Mouse (Mus musculus): ENCODE data around the gene Cldn2. TPM values are rescaled to one million over a fixed set of nuclear protein-coding genes. Genes with fewer than 3 reads are reported as not detected.
A peak's percentile ranks its signal among the peaks of the same experiment; 100 is the strongest.

The Cldn2 gene
- total RNA-seq (2012; rRNA removed), result not detected in 2 replicates
- polyA plus RNA-seq (2012; ENCODE audit: insufficient read depth in 1 of 2, insufficient read length in 2 of 2, low read depth in 1 of 2, low replicate concordance in 2 of 2, missing spikeins in 1 of 2), result not detected

DNA sequence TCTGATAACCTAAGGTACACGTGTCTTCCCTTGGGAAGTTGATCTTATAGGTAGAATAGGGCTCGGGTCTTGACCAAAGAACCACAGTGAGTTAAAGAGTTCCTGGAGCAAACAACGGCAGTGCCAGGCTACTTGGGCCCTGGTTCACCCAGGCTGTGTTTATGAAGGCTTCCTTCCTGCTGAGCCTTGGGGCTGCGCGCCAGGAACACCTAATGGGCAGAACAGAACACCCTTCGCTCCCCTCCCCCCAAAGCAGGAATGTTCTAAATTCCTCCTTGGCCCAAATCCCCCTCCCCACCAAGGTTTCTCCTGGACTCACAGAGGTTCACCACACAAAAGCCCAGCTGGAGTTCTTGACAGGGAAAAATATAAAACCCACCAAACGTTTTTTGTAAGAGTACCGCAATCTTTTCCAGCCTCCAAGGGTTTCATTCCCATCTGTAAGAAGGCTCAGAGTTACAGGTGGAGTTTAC, at the start of gene Cldn2:
Gene Cldn2 (plus strand): TSS at position 423 of the 473 bp plus-strand sequence.
- Histone ChIP-seq H3K4me3 (ENCODE audit: control insufficient read depth in 1 of 2, insufficient read depth in 1 of 2, low read depth in 2 of 2, low read length in 2 of 2) (no peak within 1 kb of the TSS), H3K79me2 (ENCODE audit: control insufficient read depth, insufficient read depth, low read length, poor library complexity) (no peaks in the 10 kb centered on the region), H3K36me3 (ENCODE audit: control insufficient read depth in 1 of 2, insufficient read depth in 2 of 2, low read length in 2 of 2) (peaks cover 0 to 19% of the 10 kb centered on the region in 2 experiments; a peak in 2 of 4 replicates), H3K27me3 (ENCODE audit: control insufficient read depth in 1 of 2, insufficient read depth in 2 of 2, low read length in 2 of 2) (no peaks in the 10 kb centered on the region), H3K9me3 (replicated peaks; ENCODE audit: insufficient read depth, low read length) (no peaks in the 10 kb centered on the region), H3K27ac (ENCODE audit: control insufficient read depth, low read depth, low read length) (no peak within 1 kb of the TSS), H3K4me1 (ENCODE audit: control insufficient read depth in 1 of 2, insufficient read depth in 2 of 2, low read length in 2 of 2) (peaks cover 0 to 24% of the 10 kb centered on the region in 2 experiments; a peak in 3 of 4 replicates), H3K9ac (ENCODE audit: control insufficient read depth, low read depth, low read length, poor library complexity, severe bottlenecking) (no peak within 1 kb of the TSS)
- DNase-seq (ENCODE audit: low read depth, low spot score), result no peak
- no peak for TF ChIP-seq E2F4 (IDR thresholded peaks at IDR 0.05; ENCODE audit: borderline replicate concordance, low read depth, low read length)
- no peak for TF ChIP-seq MAFK (IDR thresholded peaks at IDR 0.05; ENCODE audit: borderline replicate concordance, low read depth, low read length)

DNA sequence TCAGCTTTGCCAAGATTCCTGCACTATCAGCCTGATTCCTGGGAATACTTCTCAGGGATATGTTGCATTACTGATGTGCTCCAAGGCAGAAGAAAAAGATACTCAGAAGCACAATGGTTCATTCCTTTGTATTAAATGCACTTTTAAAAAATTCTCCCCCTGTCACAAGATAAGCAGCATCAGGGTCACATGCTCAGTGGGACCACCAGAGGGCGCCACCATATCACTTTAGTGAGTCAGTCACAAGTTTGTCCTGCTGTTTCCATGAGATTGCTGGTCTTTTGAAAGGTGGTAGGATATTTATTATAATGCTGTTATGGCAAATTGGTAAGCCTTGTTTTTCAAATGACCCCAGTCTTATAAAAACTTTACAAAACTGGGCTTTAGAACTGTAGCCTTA, 48.8 kb upstream of the Cldn2 start:
- no peaks in the 10 kb centered on the region for H3K27me3 ChIP-seq (ENCODE audit: control insufficient read depth in 1 of 2, insufficient read depth in 2 of 2, low read length in 2 of 2)
- no peaks in the 10 kb centered on the region for H3K4me1 ChIP-seq (ENCODE audit: control insufficient read depth in 1 of 2, insufficient read depth in 2 of 2, low read length in 2 of 2)
- no peaks in the 10 kb centered on the region for H3K79me2 ChIP-seq (ENCODE audit: control insufficient read depth, insufficient read depth, low read length, poor library complexity)
- H3K4me3 ChIP-seq (ENCODE audit: control insufficient read depth in 1 of 2, insufficient read depth in 1 of 2, low read depth in 2 of 2, low read length in 2 of 2), result no peak overlapping the region
- H3K9ac ChIP-seq (ENCODE audit: control insufficient read depth, low read depth, low read length, poor library complexity, severe bottlenecking), result no peak overlapping the region
- DNase-seq (ENCODE audit: low read depth, low spot score), result peak; percentile 79
- no peaks in the 10 kb centered on the region for H3K9me3 ChIP-seq (replicated peaks; ENCODE audit: insufficient read depth, low read length)
- no peak overlapping the region for H3K27ac ChIP-seq (ENCODE audit: control insufficient read depth, low read depth, low read length)
- H3K36me3 ChIP-seq (ENCODE audit: control insufficient read depth in 1 of 2, insufficient read depth in 2 of 2, low read length in 2 of 2), result peaks cover 0 to 2% of the 10 kb centered on the region in 2 experiments; a peak in 2 of 4 replicates
- TF ChIP-seq HCFC1 (IDR thresholded peaks at IDR 0.05; ENCODE audit: low read depth, low read length), result no peak
- no peak for TF ChIP-seq MYB (IDR thresholded peaks at IDR 0.05; ENCODE audit: low read depth, low read length)
- no peak for TF ChIP-seq ZNF384 (IDR thresholded peaks at IDR 0.05; ENCODE audit: low read depth, low read length)
- no peak for TF ChIP-seq ETS1 (IDR thresholded peaks at IDR 0.05; ENCODE audit: low read depth, low read length)
- TF ChIP-seq SMC3 (IDR thresholded peaks at IDR 0.05; ENCODE audit: low read depth, low read length), result peak; percentile 80
- TF ChIP-seq ZC3H11A (IDR thresholded peaks at IDR 0.05; ENCODE audit: low read depth, low read length), result peak; percentile 56
- TF ChIP-seq ELF1 (IDR thresholded peaks at IDR 0.05; ENCODE audit: low read depth, low read length), result no peak
- no peak for TF ChIP-seq E2F4 (IDR thresholded peaks at IDR 0.05; ENCODE audit: borderline replicate concordance, low read depth, low read length)
- no peak for TF ChIP-seq JUND (IDR thresholded peaks at IDR 0.05; ENCODE audit: low read depth, low read length)
- TF ChIP-seq NRF1 (IDR thresholded peaks at IDR 0.05; ENCODE audit: insufficient read depth, low read depth, low read length, poor library complexity, severe bottlenecking), result no peak
- no peak for TF ChIP-seq MXI1 (IDR thresholded peaks at IDR 0.05; ENCODE audit: low read depth, low read length)
- no peak for TF ChIP-seq POLR2AphosphoS2 (IDR thresholded peaks at IDR 0.05; ENCODE audit: low read length)
- TF ChIP-seq GABPA (IDR thresholded peaks at IDR 0.05; ENCODE audit: low read depth, low read length), result no peak
- TF ChIP-seq RCOR1 (IDR thresholded peaks at IDR 0.05; ENCODE audit: low read depth, low read length), result no peak
- TF ChIP-seq KAT2A (conservative IDR thresholded peaks at IDR 0.05; ENCODE audit: low read depth, low read length), result no peak
- TF ChIP-seq USF2 (IDR thresholded peaks at IDR 0.05; ENCODE audit: borderline replicate concordance in 1 of 2, insufficient read depth in 1 of 2, low read depth in 1 of 2, low read length in 2 of 2), result no peak
- no peak for TF ChIP-seq UBTF (IDR thresholded peaks at IDR 0.05; ENCODE audit: borderline replicate concordance, insufficient read depth, low read depth, low read length)
- TF ChIP-seq MEF2A (IDR thresholded peaks at IDR 0.05; ENCODE audit: extremely low read depth, insufficient replicate concordance, low read depth, low read length, poor library complexity, severe bottlenecking), result no peak
- TF ChIP-seq MYC (IDR thresholded peaks at IDR 0.05; ENCODE audit: low read depth, low read length), result 0 out of 2 replicates have a peak, but pooled peaks have one; percentile 48
- peak; percentile 67; the same call in 1 of the 2 replicates for TF ChIP-seq USF1 (IDR thresholded peaks at IDR 0.05; ENCODE audit: low read depth, low read length)
- TF ChIP-seq CHD1 (IDR thresholded peaks at IDR 0.05; ENCODE audit: low read depth, low read length), result no peak
- no peak for TF ChIP-seq ZKSCAN1 (IDR thresholded peaks at IDR 0.05; ENCODE audit: low read depth, low read length)
- TF ChIP-seq POLR2A (IDR thresholded peaks at IDR 0.05; ENCODE audit: control insufficient read depth in 1 of 2, insufficient read depth in 1 of 2, low read depth in 1 of 2, low read length in 2 of 2, poor library complexity in 1 of 2), result no peak
- TF ChIP-seq TAL1 (IDR thresholded peaks at IDR 0.05; ENCODE audit: low read length), result no peak
- peak; percentile 53 for TF ChIP-seq GATA1 (IDR thresholded peaks at IDR 0.05; ENCODE audit: low read depth, low read length)
- TF ChIP-seq CTCF (IDR thresholded peaks at IDR 0.05 in 2 of 3, conservative IDR thresholded peaks at IDR 0.05 in 1 of 3; ENCODE audit: control insufficient read depth in 1 of 3, insufficient read depth in 1 of 3, low read depth in 2 of 3, low read length in 3 of 3, poor library complexity in 1 of 3, severe bottlenecking in 1 of 3), result peak; percentile 85 to 88 (median 85)
- no peak for TF ChIP-seq MAX (IDR thresholded peaks at IDR 0.05; ENCODE audit: low read length)
- TF ChIP-seq CHD2 (IDR thresholded peaks at IDR 0.05; ENCODE audit: low read length), result no peak
- TF ChIP-seq NELFE (IDR thresholded peaks at IDR 0.05; ENCODE audit: low read depth, low read length), result no peak
- no peak for TF ChIP-seq MAFK (IDR thresholded peaks at IDR 0.05; ENCODE audit: borderline replicate concordance, low read depth, low read length)
- TF ChIP-seq TCF12 (IDR thresholded peaks at IDR 0.05; ENCODE audit: low read depth, low read length), result no peak
